Mouse (Mus musculus) left cerebral cortex, adult 2 months (tissue): ENCODE measurements around the gene Cd72. TPM values are rescaled to one million over a fixed set of nuclear protein-coding genes. Genes with fewer than 3 reads are reported as not detected.

ENCODE experiments used
- DNase-seq, 2 experiments: peaks; one replicate each; pipeline ENCODE4 v3.0.0; 2021 to 2022; ENCODE audit warnings: low spot score in 2 of 2, mixed read lengths in 1 of 2; ENCODE audit errors: extremely low spot score in 1 of 2
- H3K27ac ChIP-seq: fragments of 200-600 bp; 2 replicates; pipeline ENCODE4 v1.8.1; 2022
- H3K4me3 ChIP-seq: fragments of 200-600 bp; 2 replicates; pipeline ENCODE4 v1.8.1; 2022
- CTCF ChIP-seq: fragments of 200-600 bp; IDR thresholded peaks from 2 replicates; pipeline ENCODE4 v1.8.1; 2022; ENCODE audit warnings: antibody characterized with exemption, mild to moderate bottlenecking, moderate library complexity
- intact Hi-C: fragments of 180-260 bp; cut with DNase I; formaldehyde crosslinking; loops from one replicate; pipeline ENCODE4 v1.15.1; 2025
- total RNA-seq, 2 experiments: library from RNA; stranded (reverse); gene quantifications; 2 replicates each; pipeline ENCODE4 v1.2.3; 2021

Cd72 gene
- total RNA-seq, 2 experiments from 2014 or later: 1.1 to 1.4 TPM

GRCm38 (mm10) chr4:43425197-43425596 lies 29.2 kb downstream of the Cd72 start:
- Histone ChIP-seq H3K27ac (no peak overlapping the region), H3K4me3 (no peak overlapping the region)
- TF ChIP-seq CTCF: no peak
- intact Hi-C loops: no loop called here
- no peak for DNase-seq

DNA sequence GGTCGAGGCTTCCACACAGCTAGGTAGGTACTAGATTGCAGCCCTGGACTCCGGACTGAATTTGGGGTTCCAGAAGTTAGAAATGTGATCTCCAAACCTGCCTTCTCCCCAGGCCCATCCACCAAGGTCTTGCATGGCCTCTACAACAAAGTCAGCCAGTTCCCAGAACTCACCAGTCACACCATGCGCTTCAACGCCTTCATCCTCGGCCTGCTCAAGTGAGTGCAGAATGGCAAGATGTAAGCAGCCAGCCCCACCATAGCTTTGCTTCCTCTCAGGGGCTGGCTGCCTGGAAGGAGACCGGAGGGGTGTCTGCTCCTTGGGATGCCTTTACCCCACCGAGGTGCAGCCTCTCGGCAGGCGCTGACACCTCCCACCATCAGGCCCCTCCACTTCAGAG lies 30.4 kb downstream of the Cd72 start:
- intact Hi-C loops: loop anchor here (5.0 kb wide), 1 partner anchor 377 kb away; the partner anchor contains the start of gene Fam214b
- DNase-seq: peak in 1 of 2 experiments; percentile 8
- no peak overlapping the region for H3K4me3 ChIP-seq
- TF ChIP-seq CTCF: no peak
- H3K27ac ChIP-seq: no peak overlapping the region

DNA sequence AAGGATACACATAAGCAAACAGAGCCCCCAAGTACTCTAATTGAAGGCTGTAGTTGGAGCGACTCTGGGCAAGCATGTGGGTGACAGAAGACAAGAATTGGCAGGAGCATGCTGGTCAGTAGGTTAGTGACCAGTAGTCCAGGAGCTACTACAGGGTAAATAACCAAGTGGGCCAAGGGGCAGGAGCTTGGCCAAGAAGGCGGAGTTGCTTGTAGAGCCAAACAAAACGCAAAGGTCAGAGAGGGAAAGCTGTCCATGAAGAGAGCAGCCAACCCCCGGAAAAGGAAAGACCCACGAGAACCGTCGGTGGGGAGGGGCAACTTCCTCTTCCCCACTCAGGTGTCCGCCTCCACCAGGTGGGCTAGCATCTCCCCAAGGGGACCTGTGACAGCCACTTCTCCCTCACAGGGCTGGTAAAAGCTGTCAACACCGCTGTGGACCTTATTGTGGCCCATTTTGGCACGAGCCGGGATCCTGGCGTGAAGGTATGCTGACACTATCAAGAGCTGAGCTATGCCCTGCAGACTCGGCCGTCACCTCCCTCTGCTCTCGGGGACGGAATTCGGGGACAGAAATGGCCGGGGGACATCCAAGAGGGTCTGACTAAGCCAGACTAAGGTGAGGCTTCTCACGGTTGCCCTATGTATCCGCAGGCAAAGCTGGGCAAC lies 31.0 kb downstream of the Cd72 start:
- no peak for TF ChIP-seq CTCF
- peak in 1 of 2 experiments; percentile 10 for DNase-seq
- H3K27ac ChIP-seq: no peak overlapping the region
- no peak overlapping the region for H3K4me3 ChIP-seq
- intact Hi-C loops: loop anchor here (5.0 kb wide), 1 partner anchor 376 kb away; the partner anchor contains the start of gene Fam214b

- TF ChIP-seq CTCF: no peak
- intact Hi-C loops: loop anchor here (1.0 to 5.0 kb wide), 3 partner anchors 68 to 374 kb away; partner anchors contain the start of genes Atp8b5 and Fam214b
- H3K27ac ChIP-seq: no peak overlapping the region
Measured at GRCm38 (mm10) chr4:43421632-43422240, 32.7 kb downstream of the Cd72 start.

GRCm38 (mm10) chr4:43420305-43420704 lies 34.1 kb downstream of the Cd72 start:
- TF ChIP-seq CTCF: peak; percentile 99
- DNase-seq: peak; percentile 72
- H3K27ac ChIP-seq: no peak overlapping the region
- intact Hi-C loops: loop anchor here (1.0 to 5.0 kb wide), 3 partner anchors 38 to 373 kb away; partner anchors contain the start of genes Atp8b5 and Fam214b
- no peak overlapping the region for H3K4me3 ChIP-seq

More at GRCm38 (mm10) chr4:43421632-43422240, 32.7 kb downstream of the Cd72 start:
- no peak overlapping the region for H3K4me3 ChIP-seq
- no peak for DNase-seq

DNA sequence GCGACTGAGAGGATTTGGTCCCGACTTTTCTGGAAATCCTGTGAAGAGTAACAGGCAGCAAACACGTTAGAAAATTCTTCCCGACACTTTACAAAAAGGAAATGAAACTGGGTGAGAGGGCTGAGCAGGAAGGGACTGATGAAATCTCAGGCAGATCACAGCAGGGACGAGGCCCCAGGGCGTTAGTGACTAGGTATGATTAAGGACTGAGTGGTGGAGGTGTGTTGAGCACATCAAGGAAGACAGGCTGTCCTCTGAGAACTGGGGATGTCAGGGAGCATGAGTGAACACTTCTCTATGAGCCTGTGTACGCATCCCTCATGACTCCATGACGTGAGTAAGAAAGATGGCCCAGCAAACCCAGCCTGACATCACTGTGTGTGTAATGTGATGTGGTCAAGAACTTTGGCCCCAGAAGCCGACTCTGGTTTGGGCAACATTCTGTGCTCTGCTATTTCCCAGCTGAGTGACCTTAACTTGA lies 34.6 kb downstream of the Cd72 start:
- Histone ChIP-seq H3K4me3 (no peak overlapping the region), H3K27ac (no peak overlapping the region)
- no peak for TF ChIP-seq CTCF
- intact Hi-C loops: loop anchor here (1.0 to 5.0 kb wide), 3 partner anchors 38 to 373 kb away; partner anchors contain the start of genes Atp8b5 and Fam214b
- DNase-seq: no peak

GRCm38 (mm10) chr4:43418973-43419656 lies 35.3 kb downstream of the Cd72 start:
- DNase-seq: no peak
- intact Hi-C loops: no loop called here
- Histone ChIP-seq H3K27ac (peak overlapping the region; percentile 47; the same call in 1 of the 2 replicates), H3K4me3 (no peak overlapping the region)
- no peak for TF ChIP-seq CTCF

- no peak for TF ChIP-seq CTCF
- no peak for DNase-seq
- Histone ChIP-seq H3K27ac (peak overlapping the region; percentile 47; the same call in 1 of the 2 replicates), H3K4me3 (no peak overlapping the region)
- intact Hi-C loops: no loop called here
Measured at GRCm38 (mm10) chr4:43418450-43418849, 36.0 kb downstream of the Cd72 start.

GRCm38 (mm10) chr4:43417269-43418062 lies 37.0 kb downstream of the Cd72 start:
- TF ChIP-seq CTCF: no peak
- Histone ChIP-seq H3K4me3 (no peak overlapping the region), H3K27ac (peak overlapping the region; percentile 53)
- DNase-seq: no peak
- intact Hi-C loops: no loop called here

- intact Hi-C loops: no loop called here
- no peak overlapping the region for H3K27ac ChIP-seq
- no peak for DNase-seq
- H3K4me3 ChIP-seq: no peak overlapping the region
- no peak for TF ChIP-seq CTCF
Measured at GRCm38 (mm10) chr4:43416071-43416490, 38.3 kb downstream of the Cd72 start.
